Comparison of ENCODE assay signal across 26 mouse cellular contexts in genomic region chr8:83917566-83917965, GRCm38 (mm10). TPM values are rescaled to one million over a fixed set of nuclear protein-coding genes. Genes with fewer than 3 reads are reported as not detected.
A peak's percentile ranks its signal among the peaks of the same experiment; 100 is the strongest.
DNase-seq lines count a peak whose midpoint lies in the region; ATAC-seq and TF ChIP-seq lines count a peak whose summit lies in the region.
"Had no signal": no experiment of that assay in that cellular context is flagged by ENCODE, and none has a peak within 500 bp of the region (broad histone marks: within the 10 kb centered on the region; RNA-seq: fewer than 3 reads in every experiment).

No protein-coding gene starts in this region.

- peak; percentile 33 for ATAC-seq in lung, postnatal 0 days
- ATAC-seq: activated CD4-positive, CD25-positive, alpha-beta regulatory T cell, adult 4 months; forebrain, embryonic 13.5 days; hindbrain, embryonic 16.5 days had no signal

- 50% methylated on average over 6 of the region's 6 CpGs for WGBS in lung, postnatal 0 days
- WGBS in kidney, adult 2 months = 79% methylated on average over 6 of the region's 6 CpGs

- 0 out of 2 replicates have a peak, but pooled peaks cover 7% of the 10 kb centered on the region for H3K36me3 ChIP-seq in lung, postnatal 0 days (ENCODE audit: insufficient read depth, low read length)
- H3K36me3 ChIP-seq in kidney, adult 2 months (ENCODE audit: control insufficient read depth, insufficient read depth, low read length) = no peaks in the 10 kb centered on the region

- no peak overlapping the region for H3K27ac ChIP-seq in lung, postnatal 0 days (ENCODE audit: low read length)
- H3K27ac ChIP-seq in kidney, adult 2 months (ENCODE audit: insufficient read depth, low read depth, low read length) = no peak overlapping the region
- H3K27ac ChIP-seq: forebrain, embryonic 13.5 days; hindbrain, embryonic 10.5 days; liver, embryonic 14.5 days; midbrain, embryonic 12.5 days had no signal

- peak; percentile 83 to 91 for DNase-seq in adrenal gland, adult (ENCODE audit: inconsistent age in 2 of 2, low spot score in 1 of 2)
- no peak for DNase-seq in adrenal gland, postnatal 4 days (ENCODE audit: low spot score in 2 of 2)
- peak; percentile 37 for DNase-seq in lung, postnatal 0 days (ENCODE audit: low spot score)
- no peak for DNase-seq in lung, postnatal 4 days
- DNase-seq in right cerebral cortex, postnatal 14 days = peak; percentile 41
- DNase-seq in right cerebral cortex, postnatal 25 days = no peak
- peak; percentile 76 for DNase-seq in testis, postnatal 14 days (ENCODE audit: low spot score)
- no peak for DNase-seq in kidney, adult 2 months
- DNase-seq: cerebellum, adult 11 months; cerebellum, adult 9-11 months; gastrocnemius, postnatal 10 days; kidney, adult 9 months; kidney, postnatal 10 days; liver; lung, adult 2 months; lung, postnatal 14 days; thymus, adult 18-20 months; thymus, postnatal 25 days had no signal

- H3K9me3 ChIP-seq in lung, postnatal 0 days (ENCODE audit: low read length) = no peaks in the 10 kb centered on the region
- H3K9me3 ChIP-seq: forebrain, embryonic 13.5 days; hindbrain, embryonic 10.5 days; midbrain, embryonic 12.5 days had no signal

- H3K27me3 ChIP-seq in lung, postnatal 0 days (replicated peaks; ENCODE audit: insufficient read depth, low read length) = no peaks in the 10 kb centered on the region
- no peaks in the 10 kb centered on the region for H3K27me3 ChIP-seq in kidney, adult 2 months (replicated peaks; ENCODE audit: control insufficient read depth, insufficient read depth, low read length)
- H3K27me3 ChIP-seq: CH12.LX; forebrain, embryonic 13.5 days; midbrain, embryonic 12.5 days had no signal

- H3K4me1 ChIP-seq in lung, postnatal 0 days (ENCODE audit: insufficient read depth, low read depth, low read length) = peaks cover 7% of the 10 kb centered on the region; the same call in 1 of the 2 replicates
- no peaks in the 10 kb centered on the region for H3K4me1 ChIP-seq in kidney, adult 2 months (ENCODE audit: control insufficient read depth, insufficient read depth, low read length)

- no peak for TF ChIP-seq EP300 in lung, postnatal 0 days (IDR thresholded peaks at IDR 0.05)

- H3K4me3 ChIP-seq in lung, postnatal 0 days (ENCODE audit: low read depth, low read length) = no peak overlapping the region
- H3K4me3 ChIP-seq in kidney, adult 2 months (ENCODE audit: insufficient read depth, low read depth, low read length) = no peak overlapping the region
- H3K4me3 ChIP-seq: erythroblast, embryonic 14.5 days; forebrain, embryonic 13.5 days; hindbrain, embryonic 10.5 days; midbrain, embryonic 12.5 days had no signal

- H3K4me2 ChIP-seq in lung, postnatal 0 days (replicated peaks; ENCODE audit: low read depth, low read length) = no peak overlapping the region
- H3K4me2 ChIP-seq: forebrain, embryonic 13.5 days; midbrain, embryonic 12.5 days had no signal

- TF ChIP-seq CTCF in lung, postnatal 0 days (IDR thresholded peaks at IDR 0.05) = no peak
- no peak for TF ChIP-seq CTCF in kidney, adult 2 months (conservative IDR thresholded peaks at IDR 0.05; ENCODE audit: insufficient read depth, insufficient read length, low read depth, low read length)

- no peak for TF ChIP-seq POLR2A in kidney, adult 2 months (IDR thresholded peaks at IDR 0.05; ENCODE audit: low read depth, low read length)

- H3K9ac ChIP-seq in lung, postnatal 0 days (replicated peaks; ENCODE audit: low read depth) = no peak overlapping the region
- H3K9ac ChIP-seq: forebrain, embryonic 13.5 days; liver, embryonic 14.5 days; midbrain, embryonic 12.5 days had no signal

RNA-seq across cellular contexts. Expression of gene Adgrl1, which starts 17.7 kb away (rescaled TPM):
- total RNA-seq in adrenal gland, postnatal 4 days (2021) = 100 to 1,000 TPM; 103 to 109 TPM
- 11.4 and 14.3 TPM in 2 replicates for polyA plus RNA-seq in lung, postnatal 0 days (2015; fragmentation: Nextera tagmentation; extraction: Ambion mirVana)
- 28.7 and 44.4 TPM in 2 replicates for polyA plus RNA-seq in kidney, adult 2 months (2012; rRNA removed)

RNA-seq across cellular contexts. Expression of gene Gm10644, which starts 37.4 kb away (rescaled TPM):
- under 1 TPM; 0.62 to 0.70 TPM for total RNA-seq in adrenal gland, postnatal 4 days (2021)
- 0.12 and 0.36 TPM in 2 replicates for polyA plus RNA-seq in lung, postnatal 0 days (2015; fragmentation: Nextera tagmentation; extraction: Ambion mirVana)
- polyA plus RNA-seq in kidney, adult 2 months (2012; rRNA removed) = 2.7 and 3.2 TPM in 2 replicates
- polyA plus RNA-seq: erythroblast, embryonic 14.5 days had no signal

RNA-seq across cellular contexts. Expression of gene Asf1b, which starts 37.7 kb away (rescaled TPM):
- 10 to 100 TPM; 16.9 to 20.1 TPM for total RNA-seq in adrenal gland, postnatal 4 days (2021)
- polyA plus RNA-seq in lung, postnatal 0 days (2015; fragmentation: Nextera tagmentation; extraction: Ambion mirVana) = 7.1 and 8.0 TPM in 2 replicates
- 2.0 and 3.6 TPM in 2 replicates for polyA plus RNA-seq in kidney, adult 2 months (2012; rRNA removed)

RNA-seq across cellular contexts. Expression of gene Prkaca, which starts 55.2 kb away (rescaled TPM):
- 100 to 1,000 TPM; 225 to 237 TPM for total RNA-seq in adrenal gland, postnatal 4 days (2021)
- polyA plus RNA-seq in lung, postnatal 0 days (2015; fragmentation: Nextera tagmentation; extraction: Ambion mirVana) = 93.8 and 94.9 TPM in 2 replicates
- 88.3 and 95.6 TPM in 2 replicates for polyA plus RNA-seq in kidney, adult 2 months (2012; rRNA removed)

Comparison
In these comparisons a context has a peak if more than half of its experiments do, and no peak if none do; other contexts are left out.
1. DNase-seq: peak in adrenal gland, adult (2 of 2), lung, postnatal 0 days (single experiment), right cerebral cortex, postnatal 14 days (single experiment) and testis, postnatal 14 days (single experiment); none in adrenal gland, postnatal 4 days (0 of 2), lung, postnatal 4 days (0 of 2), right cerebral cortex, postnatal 25 days (single experiment) and kidney, adult 2 months (single experiment).